Mouse (Mus musculus): ENCODE measurements around the gene Omg.
A peak's percentile ranks its signal among the peaks of the same experiment; 100 is the strongest.

Omg gene

DNA sequence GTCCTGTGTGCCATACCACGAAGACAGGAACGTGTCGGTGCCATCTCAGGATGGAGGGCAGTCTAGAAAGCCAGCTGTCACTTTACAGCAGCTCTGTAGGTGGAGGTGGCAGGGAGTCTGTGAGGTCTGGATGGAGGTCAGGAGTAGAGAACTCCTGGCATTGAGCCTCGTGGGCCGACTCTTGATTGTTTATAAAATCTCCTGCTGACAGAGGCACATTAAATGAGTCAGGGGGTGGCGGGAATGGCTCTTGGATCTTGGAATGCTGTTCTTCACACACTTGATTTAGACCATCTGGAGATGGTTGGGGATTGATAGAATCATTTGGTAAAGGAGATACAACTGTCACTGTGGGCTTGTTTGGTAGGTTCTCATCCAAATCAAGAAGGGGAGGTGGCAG is 11.4 kb upstream of the Omg start:
- no peak for DNase-seq

- DNase-seq = no peak
Observed at GRCm38 (mm10) chr11:79511970-79512369, 8.1 kb upstream of the Omg start.

DNA sequence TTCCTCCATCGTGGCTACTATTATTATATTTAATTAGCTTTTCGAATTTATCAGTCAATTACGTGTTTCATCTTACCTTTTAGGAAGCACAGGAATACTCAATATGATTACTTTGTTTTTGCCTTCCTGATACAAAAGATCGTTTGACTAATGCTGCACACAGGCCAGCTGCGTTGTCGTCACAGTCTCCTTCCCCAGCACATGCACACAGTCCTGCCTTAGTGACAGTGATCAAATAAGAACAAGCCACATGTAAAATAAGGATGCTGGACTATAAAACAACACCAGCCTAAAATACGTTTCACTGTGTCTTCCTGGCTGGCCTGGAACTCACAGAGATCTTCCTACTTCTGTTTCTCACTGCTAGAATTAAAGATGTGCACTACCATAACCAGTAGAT is 622 bp upstream of the Omg start:
- DNase-seq = no peak

DNA sequence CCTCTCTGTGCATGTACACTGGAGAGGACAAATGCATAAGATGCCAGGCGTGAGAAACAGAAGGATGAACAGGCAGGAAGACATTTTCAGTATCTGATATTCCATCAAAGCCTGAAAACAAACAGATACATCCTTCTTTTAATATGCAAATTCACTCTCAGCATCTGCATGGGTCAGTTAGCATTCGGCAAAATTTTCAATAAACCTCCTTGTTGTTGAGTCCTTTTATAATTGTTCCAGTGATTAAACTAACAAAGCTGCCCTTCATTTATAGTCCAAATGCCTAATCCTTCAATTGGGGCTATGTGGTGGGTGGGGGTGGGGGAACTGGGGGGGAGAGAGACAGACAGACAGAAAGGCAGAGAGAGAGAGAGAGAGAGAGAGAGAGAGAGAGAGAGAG is 967 bp downstream of the Omg start:
- no peak for DNase-seq

- peak; percentile 23 for DNase-seq
Observed at GRCm38 (mm10) chr11:79494976-79495800, 8.7 kb downstream of the Omg start.

DNA sequence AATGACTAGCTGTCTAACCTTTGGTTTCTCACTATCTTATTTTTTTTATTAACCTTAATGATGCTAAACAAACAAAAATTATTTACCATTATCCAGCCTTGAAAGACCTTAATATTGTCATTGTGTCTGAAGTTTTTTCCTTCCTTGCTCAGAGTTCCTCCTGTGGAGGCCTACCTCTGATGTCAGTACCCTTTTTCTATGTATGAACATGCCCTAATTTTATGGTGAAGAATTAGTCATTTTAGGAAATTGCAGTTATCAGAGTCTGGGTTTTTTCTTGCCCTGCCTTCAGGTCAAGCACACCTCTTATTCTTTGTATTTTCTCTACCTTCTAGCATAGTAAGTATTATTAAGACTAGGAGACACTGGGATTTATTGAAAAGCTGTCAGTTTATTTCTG is 19.2 kb downstream of the Omg start:
- no peak for DNase-seq

- peak; percentile 9 for DNase-seq
Observed at GRCm38 (mm10) chr11:79483876-79484528, 19.9 kb downstream of the Omg start.

DNA sequence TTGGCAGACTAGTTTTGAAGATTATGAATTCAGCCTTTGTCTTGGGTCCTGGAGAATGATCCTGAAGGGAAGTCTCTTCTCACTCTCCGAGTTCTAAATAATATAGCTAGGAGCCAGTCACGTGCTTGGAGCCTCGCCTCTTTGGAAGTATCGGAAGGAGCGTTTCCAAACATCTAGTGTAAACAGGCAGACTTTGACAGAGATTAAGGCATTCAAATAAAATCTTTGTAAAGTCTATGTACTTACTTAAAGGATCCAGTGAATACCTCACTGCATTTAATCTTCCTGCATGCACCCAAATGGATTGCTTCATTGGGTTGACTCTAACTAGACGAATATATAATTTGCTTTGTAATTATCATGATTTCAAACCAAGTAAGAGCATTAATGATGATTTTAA is 20.5 kb downstream of the Omg start:
- DNase-seq = peak; percentile 15

DNA sequence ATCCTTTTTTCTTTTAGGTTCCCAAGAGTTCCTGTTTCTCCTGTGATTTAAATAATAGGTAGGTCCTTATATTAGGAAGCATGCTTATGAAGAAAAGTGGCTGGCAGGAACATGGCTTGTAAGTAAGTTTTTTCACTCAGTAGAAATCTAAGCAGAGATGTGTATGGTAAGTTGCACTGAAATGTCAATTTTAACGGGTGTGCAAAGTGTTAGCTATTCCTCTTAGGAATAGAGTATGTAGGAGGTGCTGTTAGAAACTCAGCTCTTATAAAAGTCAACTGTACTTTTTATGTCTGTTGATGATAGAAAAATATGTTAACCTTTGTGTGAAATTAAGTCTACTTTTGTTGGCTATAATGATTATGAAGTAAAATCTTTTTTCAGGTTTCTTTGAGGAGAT is 35.8 kb downstream of the Omg start:
- no peak for DNase-seq

DNA sequence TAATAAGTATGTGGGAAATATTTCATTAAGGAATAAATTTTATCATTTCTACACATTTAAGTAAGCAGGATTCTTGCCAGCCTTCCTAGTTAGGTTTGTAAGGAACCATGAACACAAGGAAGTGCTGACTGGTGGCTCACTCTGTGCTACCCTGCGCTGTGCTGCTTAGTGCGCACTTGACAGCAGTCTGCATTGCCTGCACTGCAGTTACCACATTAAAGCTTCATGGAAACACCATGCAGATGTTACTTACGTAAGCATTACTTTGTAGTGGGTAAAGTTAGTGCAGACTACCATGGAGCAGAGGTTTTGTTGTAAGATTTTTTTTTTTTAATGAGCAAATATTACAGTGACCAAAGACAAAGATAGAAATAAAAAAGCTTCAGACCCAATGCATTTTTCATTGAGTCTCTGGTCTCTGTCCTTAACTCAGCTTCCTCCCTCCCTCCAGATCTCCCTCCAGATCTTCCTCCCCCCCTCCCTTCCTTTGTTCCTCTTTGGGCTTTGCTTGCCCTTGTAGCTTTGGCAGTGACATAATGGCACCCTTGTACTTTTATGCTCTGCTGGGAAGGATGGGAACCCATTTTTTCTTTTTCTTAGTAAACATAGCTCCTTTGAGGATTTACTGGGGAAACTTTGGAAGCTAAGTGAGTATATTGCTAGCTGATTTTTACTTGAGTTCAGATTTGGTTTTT is 43.0 kb downstream of the Omg start:
- DNase-seq = no peak

DNA sequence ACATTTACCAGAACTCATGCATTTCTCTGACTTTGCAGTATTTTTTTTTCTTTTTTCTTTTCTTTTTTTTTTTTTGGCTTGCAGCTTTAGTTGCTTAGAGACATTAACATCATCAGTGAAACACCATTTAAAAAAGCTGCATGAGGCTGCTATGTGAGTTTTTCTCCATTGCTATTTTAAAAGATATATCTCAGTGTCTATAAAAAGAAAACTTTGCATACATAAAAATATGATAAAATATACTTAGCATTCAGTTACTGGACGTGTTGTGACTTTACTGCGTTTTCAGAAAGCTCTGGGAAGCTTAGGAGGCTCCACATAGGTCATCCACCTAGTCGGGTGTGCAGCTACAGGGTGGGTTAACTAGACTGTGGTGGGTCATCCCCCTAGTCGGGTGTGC is 44.0 kb downstream of the Omg start:
- no peak for DNase-seq

DNA sequence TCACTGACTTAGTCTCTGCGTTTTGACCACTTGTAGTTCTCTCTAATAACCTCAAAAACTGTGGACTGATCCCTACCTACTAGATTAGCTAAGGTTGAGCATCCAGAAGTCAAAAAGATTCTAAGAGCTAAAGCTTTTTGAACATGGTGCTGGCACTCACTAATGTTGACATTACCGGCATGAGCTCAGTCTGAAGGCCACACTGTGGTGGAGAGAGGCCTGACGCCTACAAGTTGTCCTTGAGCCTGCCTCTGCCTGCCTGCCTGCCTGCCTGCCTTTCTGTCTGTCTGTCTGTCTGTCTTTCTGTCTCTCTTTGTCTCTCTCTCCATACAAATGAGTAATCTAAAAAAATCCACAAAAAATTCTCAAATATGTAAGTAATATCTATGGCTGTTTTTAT is 46.0 kb downstream of the Omg start:
- DNase-seq = no peak

DNA sequence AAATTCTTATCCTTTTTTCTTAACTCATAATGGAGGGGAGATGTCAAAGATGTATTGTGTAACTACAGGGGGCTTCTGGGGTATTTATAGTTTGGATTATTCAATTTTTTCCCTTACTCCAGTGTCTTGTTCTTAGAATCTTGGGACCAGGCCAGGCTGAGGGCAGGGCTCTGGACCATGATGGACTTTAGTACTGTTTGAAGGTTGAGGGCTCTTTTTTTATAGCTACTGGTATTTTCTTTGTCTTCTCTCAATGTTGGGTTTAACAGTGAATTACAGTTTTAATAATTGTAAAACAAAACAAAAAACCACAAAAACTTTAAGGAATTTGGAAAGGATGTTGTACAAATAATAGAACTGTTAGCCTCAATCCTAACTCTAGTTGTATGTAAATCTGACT is 50.9 kb downstream of the Omg start:
- no peak for DNase-seq
